Mouse (Mus musculus): ENCODE measurements around the gene Tomm5. TPM values are rescaled to one million over a fixed set of nuclear protein-coding genes. Genes with fewer than 3 reads are reported as not detected.
"Not testable (repeated sequence)": the region's sequence is repeated elsewhere in the genome, so short reads cannot be mapped to it uniquely, and the experiment has no call there.

Tomm5 gene
- polyA plus RNA-seq, 1 experiment from 2014 or later, result 192 TPM

- 48% methylated on average over 2 of the region's 2 CpGs for WGBS
- H3K9me3 ChIP-seq (replicated peaks), result no peaks in the 10 kb centered on the region
- ATAC-seq (ENCODE audit: insufficient number of reproducible peaks, low FRiP score, low TSS enrichment, low read depth), result no peak
- H3K4me1 ChIP-seq, result no peaks in the 10 kb centered on the region
- H3K4me2 ChIP-seq (replicated peaks), result no peak overlapping the region
- H3K27me3 ChIP-seq, result no peaks in the 10 kb centered on the region
- no peak overlapping the region for H3K4me3 ChIP-seq (replicated peaks)
- peaks cover 12% of the 10 kb centered on the region for H3K36me3 ChIP-seq
- H3K9ac ChIP-seq, result no peak overlapping the region
- H3K27ac ChIP-seq (replicated peaks), result no peak overlapping the region
Measured at GRCm38 (mm10) chr4:45066036-45066730, 41.7 kb downstream of the Tomm5 start.

GRCm38 (mm10) chr4:45064577-45064976, 43.3 kb downstream of the Tomm5 start:
- Histone ChIP-seq H3K27ac (replicated peaks) (no peak overlapping the region), H3K36me3 (peaks cover 27% of the 10 kb centered on the region), H3K9me3 (replicated peaks) (no peaks in the 10 kb centered on the region), H3K4me3 (replicated peaks) (no peak overlapping the region), H3K4me1 (no peaks in the 10 kb centered on the region), H3K27me3 (no peaks in the 10 kb centered on the region), H3K4me2 (replicated peaks) (no peak overlapping the region), H3K9ac (no peak overlapping the region)
- ATAC-seq (ENCODE audit: insufficient number of reproducible peaks, low FRiP score, low TSS enrichment, low read depth), result no peak
- 77% methylated on average over 2 of the region's 2 CpGs for WGBS

GRCm38 (mm10) chr4:45063836-45064235, 44.1 kb downstream of the Tomm5 start:
- not testable (repeated sequence) for H3K27me3 ChIP-seq; H3K4me3 ChIP-seq (replicated peaks); H3K9ac ChIP-seq; H3K4me2 ChIP-seq (replicated peaks); H3K9me3 ChIP-seq (replicated peaks); H3K4me1 ChIP-seq; ATAC-seq (ENCODE audit: insufficient number of reproducible peaks, low FRiP score, low TSS enrichment, low read depth); H3K27ac ChIP-seq (replicated peaks)
- WGBS, result 80% methylated on average over 1 of the region's 1 CpGs
- peaks cover 33% of the 10 kb centered on the region for H3K36me3 ChIP-seq

- Histone ChIP-seq H3K36me3 (peaks cover 54% of the 10 kb centered on the region), H3K9me3 (replicated peaks) (no peaks in the 10 kb centered on the region), H3K4me2 (replicated peaks) (no peak overlapping the region), H3K27me3 (no peaks in the 10 kb centered on the region), H3K4me1 (no peaks in the 10 kb centered on the region), H3K27ac (replicated peaks) (no peak overlapping the region), H3K4me3 (replicated peaks) (no peak overlapping the region), H3K9ac (no peak overlapping the region)
- no peak for ATAC-seq (ENCODE audit: insufficient number of reproducible peaks, low FRiP score, low TSS enrichment, low read depth)
- 87% methylated on average over 8 of the region's 8 CpGs for WGBS
Measured at GRCm38 (mm10) chr4:45055451-45055850, 52.5 kb downstream of the Tomm5 start.

Other genes starting within 250 kb of the Tomm5 start
- gene Grhpr, start 126.7 kb downstream of the Tomm5 start, polyA plus RNA-seq (2015; fragmentation: Nextera tagmentation; extraction: Ambion mirVana), result 55.1 and 59.0 TPM in 2 replicates
- gene Zbtb5, start 95.7 kb downstream of the Tomm5 start, polyA plus RNA-seq (2015; fragmentation: Nextera tagmentation; extraction: Ambion mirVana), result 21.3 and 22.9 TPM in 2 replicates
- 31.5 and 33.8 TPM in 2 replicates for gene Polr1e, start 89.5 kb downstream of the Tomm5 start, polyA plus RNA-seq (2015; fragmentation: Nextera tagmentation; extraction: Ambion mirVana)
- gene Fbxo10, start 23.5 kb downstream of the Tomm5 start, polyA plus RNA-seq (2015; fragmentation: Nextera tagmentation; extraction: Ambion mirVana), result 20.0 and 20.5 TPM in 2 replicates
- 4.1 and 4.5 TPM in 2 replicates for gene Frmpd1, start 76.8 kb upstream of the Tomm5 start, polyA plus RNA-seq (2015; fragmentation: Nextera tagmentation; extraction: Ambion mirVana)
- 17.0 and 18.0 TPM in 2 replicates for gene Trmt10b, start 189.0 kb upstream of the Tomm5 start, polyA plus RNA-seq (2015; fragmentation: Nextera tagmentation; extraction: Ambion mirVana)
- gene Dcaf10, start 234.0 kb upstream of the Tomm5 start, polyA plus RNA-seq (2015; fragmentation: Nextera tagmentation; extraction: Ambion mirVana), result 13.7 and 15.3 TPM in 2 replicates
- 67.1 and 68.9 TPM in 2 replicates for gene Exosc3, start 234.6 kb upstream of the Tomm5 start, polyA plus RNA-seq (2015; fragmentation: Nextera tagmentation; extraction: Ambion mirVana)

All from embryonic facial prominence, embryonic 15.5 days (tissue).